ENCODE assay signal across 17 mouse cellular contexts in the genomic region with DNA sequence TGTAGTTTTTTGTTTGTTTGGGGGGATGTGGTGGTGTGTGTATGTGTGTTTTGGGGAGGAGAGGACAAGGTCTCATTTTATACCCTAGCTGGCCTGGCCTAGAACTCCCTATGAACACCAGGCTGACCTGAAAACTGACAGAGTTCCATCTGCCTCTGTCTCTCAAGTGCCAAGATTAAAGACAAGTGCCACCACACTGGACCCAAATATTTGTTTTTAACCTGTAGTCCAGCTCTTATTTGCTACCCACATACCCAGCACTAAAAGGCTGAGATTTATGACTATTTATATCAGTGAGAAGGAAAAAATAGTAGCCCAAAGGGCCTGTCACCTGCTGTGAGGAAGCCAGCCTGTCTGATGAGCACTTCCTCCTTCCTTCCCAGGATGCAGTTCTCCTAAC. TPM values are rescaled to one million over a fixed set of nuclear protein-coding genes. Genes with fewer than 3 reads are reported as not detected.
DNase-seq lines count a peak whose midpoint lies in the region; ATAC-seq and TF ChIP-seq lines count a peak whose summit lies in the region.
"Had no signal": no experiment of that assay in that cellular context is flagged by ENCODE, and none has a peak within 500 bp of the region (broad histone marks: within the 10 kb centered on the region; RNA-seq: fewer than 3 reads in every experiment).

No protein-coding gene starts in this region.

- no peaks in the 10 kb centered on the region for H3K79me2 ChIP-seq in liver, adult 2 months (ENCODE audit: control insufficient read depth, insufficient read depth, low read length)

- no peak overlapping the region for H3K4me2 ChIP-seq in heart, postnatal 0 days (ENCODE audit: low read depth, low read length)
- H3K4me2 ChIP-seq: forebrain, embryonic 15.5 days; neural tube, embryonic 12.5 days had no signal

- intact Hi-C loops in heart, postnatal 10 days (cut with DNase I), result no loop called here

- H3K27me3 ChIP-seq in heart, postnatal 0 days (ENCODE audit: control insufficient read depth, insufficient read depth, low read length), result no peaks in the 10 kb centered on the region
- H3K27me3 ChIP-seq in liver, adult 2 months (ENCODE audit: control insufficient read depth, insufficient read depth, low read length), result no peaks in the 10 kb centered on the region
- H3K27me3 ChIP-seq: forebrain, embryonic 15.5 days; neural tube, embryonic 12.5 days had no signal

- H3K4me3 ChIP-seq in heart, postnatal 0 days (ENCODE audit: low read depth, low read length), result no peak overlapping the region
- H3K4me3 ChIP-seq in liver, adult 2 months (ENCODE audit: insufficient read depth, low read depth, low read length), result no peak overlapping the region
- H3K4me3 ChIP-seq: forebrain, embryonic 15.5 days; neural tube, embryonic 12.5 days had no signal

- H3K36me3 ChIP-seq in heart, postnatal 0 days (replicated peaks; ENCODE audit: control insufficient read depth, insufficient read depth, low read length), result no peaks in the 10 kb centered on the region
- H3K36me3 ChIP-seq in liver, adult 2 months (ENCODE audit: control insufficient read depth, insufficient read depth, low read length), result no peaks in the 10 kb centered on the region
- H3K36me3 ChIP-seq: forebrain, embryonic 15.5 days; neural tube, embryonic 12.5 days had no signal

- TF ChIP-seq EP300 in heart, postnatal 0 days (IDR thresholded peaks at IDR 0.05; ENCODE audit: low read depth), result no peak

- no peak overlapping the region for H3K9ac ChIP-seq in heart, postnatal 0 days (replicated peaks; ENCODE audit: low read depth, low read length)
- no peak overlapping the region for H3K9ac ChIP-seq in liver, adult 2 months (ENCODE audit: low read depth, low read length)
- H3K9ac ChIP-seq: forebrain, embryonic 15.5 days; neural tube, embryonic 12.5 days had no signal

- no peak for ATAC-seq in heart, postnatal 0 days (ENCODE audit: insufficient read depth, low read depth)
- ATAC-seq: forebrain, embryonic 15.5 days; midbrain, embryonic 16.5 days had no signal

- no peaks in the 10 kb centered on the region for H3K9me3 ChIP-seq in heart, postnatal 0 days (replicated peaks; ENCODE audit: control insufficient read depth, low read length)
- H3K9me3 ChIP-seq: forebrain, embryonic 15.5 days; neural tube, embryonic 12.5 days had no signal

- TF ChIP-seq POLR2A in liver, adult 2 months (IDR thresholded peaks at IDR 0.05; ENCODE audit: extremely low read depth, insufficient read depth, low read length), result no peak

- TF ChIP-seq CTCF in heart, postnatal 0 days (IDR thresholded peaks at IDR 0.05; ENCODE audit: low read depth), result no peak
- TF ChIP-seq CTCF in liver, adult 2 months (IDR thresholded peaks at IDR 0.05; ENCODE audit: low read depth, low read length), result no peak

- peaks cover 31% of the 10 kb centered on the region for H3K4me1 ChIP-seq in heart, postnatal 0 days (ENCODE audit: control insufficient read depth, insufficient read depth)
- peaks cover 2% of the 10 kb centered on the region; the same call in 1 of the 2 replicates for H3K4me1 ChIP-seq in liver, adult 2 months (ENCODE audit: control insufficient read depth, insufficient read depth, low read length)

- 0 out of 2 replicates have a peak overlapping the region, but pooled peaks have one; percentile 54 for H3K27ac ChIP-seq in heart, postnatal 0 days (ENCODE audit: low read depth)
- peak overlapping the region; percentile 32; the same call in 1 of the 2 replicates for H3K27ac ChIP-seq in liver, adult 2 months (replicated peaks; ENCODE audit: insufficient read depth, low read depth, low read length)
- H3K27ac ChIP-seq: forebrain, embryonic 15.5 days; neural tube, embryonic 12.5 days had no signal

- DNase-seq in cerebellum, adult 18-20 months, result peak; percentile 44 to 55
- no peak for DNase-seq in cerebellum, adult 11 months
- DNase-seq in heart, postnatal 0 days (ENCODE audit: low spot score), result no peak
- no peak for DNase-seq in heart, postnatal 10 days
- no peak for DNase-seq in liver, adult 2 months (ENCODE audit: extremely low read depth, low read depth, low spot score)
- DNase-seq in liver, result no peak
- peak; percentile 71 for DNase-seq in brain, adult 2 months (ENCODE audit: low read depth, low spot score)
- DNase-seq in urinary bladder, postnatal 14 days (ENCODE audit: low spot score), result no peak
- DNase-seq: right cerebral cortex, postnatal 4 days; thymus, postnatal 14 days had no signal

RNA-seq across cellular contexts. Expression of a gene that starts 11.5 kb away (rescaled TPM):
- 12.6 and 46.0 TPM in 2 replicates for total RNA-seq in heart, postnatal 0 days (2014; rRNA removed; ENCODE audit: low replicate concordance)
- polyA plus RNA-seq in heart, postnatal 0 days (2015; fragmentation: Nextera tagmentation; extraction: Ambion mirVana), result 20.9 and 23.5 TPM in 2 replicates
- total RNA-seq in heart, postnatal 10 days (2021), result 10 to 100 TPM; 25.4 to 25.7 TPM
- 0.74 and 1.7 TPM in 2 replicates for total RNA-seq in liver, adult 2 months (2014; rRNA removed)
- polyA plus RNA-seq in liver, adult 2 months (2012; rRNA removed), result 1.3 and 1.6 TPM in 2 replicates

RNA-seq across cellular contexts. Expression of a gene that starts 40.3 kb away (rescaled TPM):
- total RNA-seq in heart, postnatal 0 days (2014; rRNA removed; ENCODE audit: low replicate concordance), result 59.6 and 60.1 TPM in 2 replicates
- 25.2 and 25.3 TPM in 2 replicates for polyA plus RNA-seq in heart, postnatal 0 days (2015; fragmentation: Nextera tagmentation; extraction: Ambion mirVana)
- total RNA-seq in heart, postnatal 10 days (2021), result 10 to 100 TPM; 40.4 to 46.2 TPM
- 6.5 and 6.8 TPM in 2 replicates for total RNA-seq in liver, adult 2 months (2014; rRNA removed)
- 5.6 and 10.5 TPM in 2 replicates for polyA plus RNA-seq in liver, adult 2 months (2012; rRNA removed)

RNA-seq across cellular contexts. Expression of a gene that starts 51.4 kb away (rescaled TPM):
- not detected in 2 replicates for total RNA-seq in heart, postnatal 0 days (2014; rRNA removed; ENCODE audit: low replicate concordance)
- polyA plus RNA-seq in heart, postnatal 0 days (2015; fragmentation: Nextera tagmentation; extraction: Ambion mirVana), result 0.22 and 0.56 TPM in 2 replicates
- under 1 TPM in 1 of 2 experiments, not detected in 1; 0.14 TPM for total RNA-seq in heart, postnatal 10 days (2021)
- total RNA-seq in liver, adult 2 months (2014; rRNA removed), result not detected in 2 replicates
- polyA plus RNA-seq in liver, adult 2 months (2012; rRNA removed), result not detected in 2 replicates
- total RNA-seq: common myeloid progenitor, adult 5-6 weeks; gastrocnemius, adult 18-20 months; heart, adult 8-10 months had no signal
- polyA plus RNA-seq: large intestine, adult 2 months had no signal

Comparison
In these comparisons a context has a peak if more than half of its experiments do, and no peak if none do; other contexts are left out.
1. DNase-seq: peak in cerebellum, adult 18-20 months (2 of 2) and brain, adult 2 months (single experiment); none in cerebellum, adult 11 months (single experiment), heart, postnatal 0 days (single experiment), heart, postnatal 10 days (0 of 2), liver, adult 2 months (single experiment), liver (single experiment) and urinary bladder, postnatal 14 days (single experiment).